16 mouse cellular contexts compared by ENCODE assay signal in the genomic region with DNA sequence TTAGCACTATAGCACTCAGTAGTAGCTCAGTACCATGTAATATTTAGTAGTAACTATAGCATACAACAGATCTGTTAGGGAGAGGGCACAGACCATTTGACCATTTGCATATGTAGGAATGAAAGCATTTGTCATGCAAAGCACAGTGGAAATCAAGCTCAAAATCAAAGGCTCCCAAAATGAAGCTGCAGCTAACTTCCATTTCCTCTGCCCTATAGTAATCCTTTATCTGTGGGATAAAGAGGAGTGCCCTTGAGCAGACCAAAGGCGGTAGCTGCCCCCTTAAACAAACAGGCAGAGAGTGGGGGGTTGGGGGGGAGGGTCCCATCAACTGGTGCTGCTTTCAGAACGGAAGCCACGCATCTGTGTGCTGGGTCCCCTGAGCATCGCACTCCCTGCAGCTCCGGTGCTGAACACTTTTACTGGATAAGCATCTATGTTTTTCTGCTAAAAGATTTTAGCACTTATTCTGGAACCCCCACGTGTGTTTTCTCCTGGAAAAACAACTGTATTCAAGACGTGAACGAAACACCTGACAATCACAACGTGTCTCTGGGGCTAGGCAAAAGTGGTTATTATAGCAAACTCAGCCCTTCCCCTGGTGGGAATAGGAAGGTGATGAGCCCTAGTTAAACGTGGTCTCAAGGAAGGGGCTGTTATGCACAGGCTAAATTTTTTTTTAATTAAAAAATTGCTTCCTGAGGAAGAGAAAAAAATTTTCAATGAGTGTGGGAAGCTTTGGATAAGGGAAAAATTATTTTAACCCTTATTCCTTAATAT.
DNase-seq lines count a peak whose midpoint lies in the region; ATAC-seq and TF ChIP-seq lines count a peak whose summit lies in the region.
"Had no signal": no experiment of that assay in that cellular context is flagged by ENCODE, and none has a peak within 500 bp of the region (broad histone marks: within the 10 kb centered on the region; RNA-seq: fewer than 3 reads in every experiment).

No protein-coding gene starts in this region.

- H3K27ac ChIP-seq in forebrain, postnatal 0 days (ENCODE audit: low read depth, low read length), result no peak overlapping the region
- no peak overlapping the region for H3K27ac ChIP-seq in forebrain, embryonic 13.5 days
- no peak overlapping the region for H3K27ac ChIP-seq in hindbrain, embryonic 16.5 days (ENCODE audit: low read depth, low read length)
- no peak overlapping the region for H3K27ac ChIP-seq in neural tube, embryonic 13.5 days (replicated peaks)
- H3K27ac ChIP-seq: layer of hippocampus, adult 2 months; limb, embryonic 13.5 days; stomach, postnatal 0 days had no signal

- H3K4me2 ChIP-seq in forebrain, postnatal 0 days (ENCODE audit: low read depth), result no peak overlapping the region
- no peak overlapping the region for H3K4me2 ChIP-seq in forebrain, embryonic 13.5 days
- H3K4me2 ChIP-seq in hindbrain, embryonic 16.5 days (ENCODE audit: low read length), result peak overlapping the region; percentile 35; the same call in 1 of the 2 replicates
- peak overlapping the region; percentile 33 for H3K4me2 ChIP-seq in neural tube, embryonic 13.5 days
- H3K4me2 ChIP-seq: limb, embryonic 13.5 days had no signal

- TF ChIP-seq CTCF in forebrain, postnatal 0 days (IDR thresholded peaks at IDR 0.05; ENCODE audit: low read depth), result no peak

- no peak for DNase-seq in forebrain, postnatal 0 days
- peak; percentile 68 for DNase-seq in ZHBTc4 (ENCODE audit: low read depth, low spot score)
- no peak for DNase-seq in embryo, embryonic 10 days (ENCODE audit: low spot score)
- no peak for DNase-seq in ovary, postnatal 10 days (ENCODE audit: low spot score)
- no peak for DNase-seq in spleen, adult 12 weeks (ENCODE audit: low spot score)
- DNase-seq: adrenal gland, adult 8-10 months; cerebellum, adult 2 months; heart, adult 18-20 months; lung, postnatal 14 days had no signal

- no peak overlapping the region for H3K9ac ChIP-seq in forebrain, postnatal 0 days
- H3K9ac ChIP-seq in forebrain, embryonic 13.5 days, result no peak overlapping the region
- no peak overlapping the region for H3K9ac ChIP-seq in hindbrain, embryonic 16.5 days (ENCODE audit: low read depth, low read length)
- no peak overlapping the region for H3K9ac ChIP-seq in neural tube, embryonic 13.5 days
- H3K9ac ChIP-seq: limb, embryonic 13.5 days had no signal

- no peaks in the 10 kb centered on the region for H3K9me3 ChIP-seq in forebrain, postnatal 0 days (ENCODE audit: low read length)
- H3K9me3 ChIP-seq in forebrain, embryonic 13.5 days (replicated peaks), result no peaks in the 10 kb centered on the region
- H3K9me3 ChIP-seq in hindbrain, embryonic 16.5 days (ENCODE audit: control insufficient read depth, low read length), result no peaks in the 10 kb centered on the region
- no peaks in the 10 kb centered on the region for H3K9me3 ChIP-seq in neural tube, embryonic 13.5 days
- H3K9me3 ChIP-seq: limb, embryonic 13.5 days had no signal

- peak; percentile 28 for ATAC-seq in forebrain, postnatal 0 days
- ATAC-seq in forebrain, embryonic 13.5 days, result no peak
- ATAC-seq in hindbrain, embryonic 16.5 days, result no peak
- peak; percentile 53; the same call in 1 of the 2 replicates for ATAC-seq in neural tube, embryonic 13.5 days (ENCODE audit: low read depth)
- ATAC-seq: inflammation-experienced regulatory T-cells, adult 6 months had no signal

- H3K36me3 ChIP-seq in forebrain, postnatal 0 days (ENCODE audit: insufficient read depth), result no peaks in the 10 kb centered on the region
- no peaks in the 10 kb centered on the region for H3K36me3 ChIP-seq in forebrain, embryonic 13.5 days (ENCODE audit: poor library complexity, severe bottlenecking)
- H3K36me3 ChIP-seq in hindbrain, embryonic 16.5 days (ENCODE audit: control insufficient read depth, insufficient read depth, low read length), result no peaks in the 10 kb centered on the region
- H3K36me3 ChIP-seq in neural tube, embryonic 13.5 days, result no peaks in the 10 kb centered on the region
- H3K36me3 ChIP-seq: limb, embryonic 13.5 days had no signal

- H3K4me1 ChIP-seq in forebrain, postnatal 0 days (ENCODE audit: insufficient read depth), result no peaks in the 10 kb centered on the region
- no peaks in the 10 kb centered on the region for H3K4me1 ChIP-seq in forebrain, embryonic 13.5 days
- no peaks in the 10 kb centered on the region; the same call in 1 of the 2 replicates for H3K4me1 ChIP-seq in hindbrain, embryonic 16.5 days (ENCODE audit: control insufficient read depth, insufficient read depth, low read depth, low read length)
- peaks cover 18% of the 10 kb centered on the region for H3K4me1 ChIP-seq in neural tube, embryonic 13.5 days (replicated peaks)

- 20% methylated on average over 10 of the region's 10 CpGs for WGBS in forebrain, postnatal 0 days
- 22% methylated on average over 10 of the region's 10 CpGs for WGBS in forebrain, embryonic 13.5 days
- WGBS in hindbrain, embryonic 16.5 days, result 17% methylated on average over 10 of the region's 10 CpGs
- 12% methylated on average over 10 of the region's 10 CpGs for WGBS in neural tube, embryonic 13.5 days

- no peaks in the 10 kb centered on the region for H3K27me3 ChIP-seq in forebrain, postnatal 0 days (ENCODE audit: insufficient read depth, low read length)
- H3K27me3 ChIP-seq in forebrain, embryonic 13.5 days, result no peaks in the 10 kb centered on the region
- no peaks in the 10 kb centered on the region for H3K27me3 ChIP-seq in hindbrain, embryonic 16.5 days (replicated peaks; ENCODE audit: control insufficient read depth, insufficient read depth, low read length)
- H3K27me3 ChIP-seq in neural tube, embryonic 13.5 days, result no peaks in the 10 kb centered on the region
- H3K27me3 ChIP-seq: limb, embryonic 13.5 days had no signal

- no peak overlapping the region for H3K4me3 ChIP-seq in forebrain, postnatal 0 days (ENCODE audit: low read depth, low read length)
- no peak overlapping the region for H3K4me3 ChIP-seq in forebrain, embryonic 13.5 days
- H3K4me3 ChIP-seq in hindbrain, embryonic 16.5 days (ENCODE audit: low read length), result no peak overlapping the region
- no peak overlapping the region for H3K4me3 ChIP-seq in neural tube, embryonic 13.5 days
- H3K4me3 ChIP-seq: layer of hippocampus, adult 2 months; limb, embryonic 13.5 days had no signal

Comparison
In these comparisons a context has a peak if more than half of its experiments do, and no peak if none do; other contexts are left out.
1. ATAC-seq: peak in forebrain, postnatal 0 days (single experiment) and neural tube, embryonic 13.5 days (single experiment); none in forebrain, embryonic 13.5 days (single experiment) and hindbrain, embryonic 16.5 days (single experiment).
2. H3K4me2 ChIP-seq: peak in hindbrain, embryonic 16.5 days (single experiment) and neural tube, embryonic 13.5 days (single experiment); none in forebrain, postnatal 0 days (single experiment) and forebrain, embryonic 13.5 days (single experiment).